Mouse (Mus musculus): Measurements from ENCODE around the gene Tecta. TPM values are rescaled to one million over a fixed set of nuclear protein-coding genes. Genes with fewer than 3 reads are reported as not detected.

Gene Tecta
- total RNA-seq, 2 experiments from 2014 or later = 0.07 to 0.10 TPM

GRCm38 (mm10) chr9:42324640-42325394 lies 74.9 kb downstream of the Tecta start:
- DNase-seq = no peak
- intact Hi-C loops (cut with DNase I) = loop anchor here (10.0 kb wide), 1 partner anchor 250 kb away; no protein-coding TSS in a partner anchor

GRCm38 (mm10) chr9:42323238-42323637 lies 76.5 kb downstream of the Tecta start:
- intact Hi-C loops (cut with DNase I) = loop anchor here (10.0 kb wide), 1 partner anchor 252 kb away; no protein-coding TSS in a partner anchor
- no peak for DNase-seq

GRCm38 (mm10) chr9:42321442-42321841 lies 78.3 kb downstream of the Tecta start:
- intact Hi-C loops (cut with DNase I) = loop anchor here (10.0 kb wide), 1 partner anchor 253 kb away; no protein-coding TSS in a partner anchor
- DNase-seq = no peak

DNA sequence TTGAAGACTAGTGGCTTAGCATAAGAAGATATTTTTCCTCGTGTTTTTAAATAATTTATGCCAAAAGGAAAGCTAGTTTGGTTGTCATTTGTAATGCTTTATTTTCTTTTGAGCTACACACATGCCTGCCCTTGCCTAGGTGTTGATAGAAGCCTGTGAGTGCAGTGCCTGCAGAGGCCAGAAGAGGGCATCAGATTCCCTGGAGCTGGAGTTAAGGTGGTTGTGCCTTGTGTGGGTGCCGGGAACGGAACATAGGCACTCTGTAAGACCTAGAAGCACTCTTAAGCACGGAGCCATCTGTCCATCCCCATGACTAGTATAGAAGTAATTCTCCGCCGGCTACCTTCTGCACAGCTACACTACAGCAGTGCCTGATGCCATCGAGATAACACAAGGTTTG lies 79.1 kb downstream of the Tecta start:
- no peak for DNase-seq
- intact Hi-C loops (cut with DNase I) = loop anchor here (10.0 kb wide), 1 partner anchor 254 kb away; no protein-coding TSS in a partner anchor

DNA sequence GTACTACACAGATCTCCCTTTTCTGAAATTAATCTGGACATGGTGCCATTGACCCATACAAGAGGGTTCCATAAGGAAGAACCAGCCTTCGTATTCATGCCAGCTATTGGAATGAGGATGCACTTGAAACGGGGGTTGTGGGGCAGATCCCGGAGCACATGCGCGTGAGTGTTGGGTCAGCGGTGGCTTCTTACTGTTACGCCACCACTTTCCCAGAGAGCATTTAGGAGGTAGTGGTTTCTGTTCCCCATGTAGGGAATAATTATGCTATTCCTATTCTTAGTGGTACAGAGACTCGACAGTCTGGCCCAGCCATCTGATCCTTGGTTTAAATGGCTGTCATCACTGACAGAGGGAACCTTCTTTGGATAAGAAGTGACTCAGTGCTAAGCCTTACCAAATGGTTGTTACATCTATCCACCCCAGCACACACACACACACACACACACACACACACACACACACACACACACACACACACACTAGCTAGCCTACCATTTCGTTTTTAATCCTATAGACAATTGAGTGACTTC lies 81.2 kb downstream of the Tecta start:
- intact Hi-C loops (cut with DNase I) = no loop called here
- no peak for DNase-seq

- DNase-seq = no peak
- intact Hi-C loops (cut with DNase I) = no loop called here
These were observed 82.4 kb downstream of the Tecta start for GRCm38 (mm10) chr9:42317337-42317736.

DNA sequence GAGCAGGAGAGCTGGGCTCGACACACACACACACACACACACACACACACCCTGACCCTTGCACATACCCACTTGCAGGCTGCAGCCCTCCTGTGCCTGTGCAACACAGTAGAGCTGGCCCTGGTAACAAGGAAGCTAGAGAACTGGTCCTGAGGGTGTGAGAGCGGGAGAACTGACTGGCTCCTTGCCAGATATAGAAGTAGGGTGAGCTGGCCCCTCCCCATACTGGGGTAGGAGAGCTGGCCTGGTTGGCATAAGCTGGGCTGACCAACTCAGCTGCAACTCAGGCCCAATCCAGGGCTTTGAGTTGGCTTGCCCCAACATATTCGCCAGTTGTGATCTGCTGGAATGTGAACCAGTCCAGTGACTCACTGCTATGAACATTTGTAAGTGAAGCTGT lies 83.9 kb downstream of the Tecta start:
- DNase-seq = no peak
- intact Hi-C loops (cut with DNase I) = no loop called here

DNA sequence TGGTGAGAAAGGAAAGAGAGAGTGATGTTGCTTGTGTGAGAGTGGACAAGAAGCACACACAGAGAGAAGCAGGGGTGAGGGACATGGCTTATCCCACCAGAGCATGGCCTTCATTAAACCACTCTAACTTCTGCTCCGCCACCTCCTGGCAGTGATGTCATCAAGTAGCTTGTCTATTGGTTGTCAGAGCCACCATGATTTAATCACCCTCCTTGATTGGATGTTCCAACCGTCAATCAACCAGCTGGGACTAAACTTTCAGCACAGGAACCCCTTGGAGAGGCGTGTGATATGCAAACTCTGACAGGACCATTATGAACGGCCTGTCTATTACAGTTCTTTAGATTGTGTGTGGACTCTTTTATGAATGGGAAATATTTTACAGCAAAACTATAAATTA lies 84.8 kb downstream of the Tecta start:
- intact Hi-C loops (cut with DNase I) = no loop called here
- no peak for DNase-seq

GRCm38 (mm10) chr9:42314388-42314787 lies 85.3 kb downstream of the Tecta start:
- intact Hi-C loops (cut with DNase I) = no loop called here
- DNase-seq = no peak

DNA sequence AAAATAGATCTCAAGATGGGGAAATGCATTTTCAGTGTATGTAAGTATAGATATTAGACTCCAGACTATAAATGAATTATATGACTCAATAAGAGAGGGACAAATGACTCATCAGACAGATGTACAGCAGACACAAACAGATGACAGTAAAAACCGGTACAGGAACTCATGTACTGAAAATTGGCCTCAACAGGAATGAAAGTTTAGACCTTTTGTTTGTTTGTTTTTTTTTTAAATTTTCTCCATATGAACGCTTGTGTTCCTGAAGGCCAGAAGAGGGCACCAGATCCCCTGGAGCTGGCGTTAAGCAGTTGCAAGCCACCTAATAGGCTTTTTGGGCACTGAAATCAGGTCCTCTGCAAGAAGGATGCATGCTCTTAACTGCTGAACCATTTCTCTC lies 85.9 kb downstream of the Tecta start:
- DNase-seq = no peak
- intact Hi-C loops (cut with DNase I) = no loop called here

- DNase-seq = no peak
- intact Hi-C loops (cut with DNase I) = no loop called here
These were observed 88.4 kb downstream of the Tecta start for GRCm38 (mm10) chr9:42311311-42311710.

DNA sequence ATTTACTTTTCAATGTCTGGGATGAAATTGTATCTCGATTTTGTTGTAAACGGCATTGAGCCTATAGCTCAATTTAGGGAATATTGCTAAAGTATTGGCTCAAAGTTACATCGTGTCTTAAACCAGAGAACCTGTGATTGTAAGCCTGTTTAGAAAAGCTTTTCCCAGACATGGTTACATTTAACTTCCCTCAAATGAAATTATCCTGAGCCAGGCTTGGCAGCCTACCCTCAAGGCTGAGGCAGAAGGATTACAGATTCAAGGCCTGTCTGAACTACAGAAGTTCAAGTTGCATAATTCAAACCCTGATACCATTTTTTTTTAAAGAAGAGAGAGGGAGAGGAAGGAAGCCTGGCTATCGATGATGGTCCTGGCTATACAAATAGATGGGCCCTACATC lies 95.8 kb downstream of the Tecta start:
- intact Hi-C loops (cut with DNase I) = no loop called here
- DNase-seq = no peak

DNA sequence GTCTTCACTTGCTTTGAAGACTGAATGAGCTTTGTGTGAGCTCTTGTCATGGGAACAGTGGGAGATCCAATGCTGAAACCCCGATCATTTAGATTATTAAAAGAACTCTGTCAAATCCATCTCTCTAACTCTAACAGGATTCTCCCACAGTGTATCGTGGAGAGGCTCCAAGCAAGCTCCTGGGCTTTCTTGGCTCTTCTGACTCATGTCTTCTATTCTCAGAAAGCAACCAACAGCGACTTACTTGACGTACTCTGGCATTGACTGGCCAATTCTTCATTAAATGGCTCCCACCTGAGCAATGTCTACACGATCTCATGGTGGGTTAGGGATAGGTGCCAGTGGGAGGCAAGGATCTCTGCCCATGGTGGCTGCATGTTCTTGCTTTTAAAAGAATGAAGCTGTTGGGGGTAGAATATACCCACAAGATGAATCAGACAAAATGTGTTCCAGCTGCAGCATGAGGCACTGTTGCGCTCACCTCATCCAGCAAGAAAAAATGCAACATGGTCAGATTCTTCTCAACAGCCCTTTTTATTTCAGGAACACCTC lies 98.6 kb downstream of the Tecta start:
- no peak for DNase-seq
- intact Hi-C loops (cut with DNase I) = no loop called here

GRCm38 (mm10) chr9:42296297-42296922 lies 103.3 kb downstream of the Tecta start:
- DNase-seq = no peak
- intact Hi-C loops (cut with DNase I) = no loop called here

- intact Hi-C loops (cut with DNase I) = no loop called here
- no peak for DNase-seq
These were observed 105.6 kb downstream of the Tecta start for GRCm38 (mm10) chr9:42294131-42294530.

- no peak for DNase-seq
- intact Hi-C loops (cut with DNase I) = no loop called here
These were observed 106.1 kb downstream of the Tecta start for GRCm38 (mm10) chr9:42293596-42293995.

DNA sequence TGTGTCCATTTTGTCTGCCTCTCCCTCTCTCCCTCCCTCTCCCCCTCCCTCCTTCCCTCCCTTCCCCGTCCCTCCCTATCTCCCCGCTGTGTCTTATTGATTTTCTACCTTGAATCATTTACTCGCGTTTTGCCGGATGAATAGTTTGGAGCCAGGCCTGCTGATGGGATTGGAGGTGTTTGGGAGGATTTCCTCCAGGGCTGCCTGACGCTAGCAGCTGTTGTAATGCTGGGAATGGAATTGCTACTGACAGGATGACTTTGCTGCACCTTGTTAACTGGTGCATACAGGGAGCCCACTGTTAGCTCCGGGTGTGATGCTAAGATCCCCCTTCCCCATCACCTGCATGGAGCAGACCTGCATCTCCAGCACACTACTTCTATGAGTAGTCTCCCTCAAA lies 106.7 kb downstream of the Tecta start:
- intact Hi-C loops (cut with DNase I) = no loop called here
- no peak for DNase-seq

- DNase-seq = no peak
- intact Hi-C loops (cut with DNase I) = loop anchor here (10.0 kb wide), 2 partner anchors 285 to 1055 kb away; no protein-coding TSS in a partner anchor
These were observed 120.1 kb downstream of the Tecta start for GRCm38 (mm10) chr9:42279676-42280075.
